Mouse (Mus musculus): ENCODE data around the gene Apon. TPM values are rescaled to one million over a fixed set of nuclear protein-coding genes. Genes with fewer than 3 reads are reported as not detected.
"Not testable (repeated sequence)": the region's sequence is repeated elsewhere in the genome, so short reads cannot be mapped to it uniquely, and the experiment has no call there.

The Apon gene
- not detected in 2 replicates for polyA plus RNA-seq (2012; ENCODE audit: insufficient read depth, insufficient read length, missing spikeins)

DNA sequence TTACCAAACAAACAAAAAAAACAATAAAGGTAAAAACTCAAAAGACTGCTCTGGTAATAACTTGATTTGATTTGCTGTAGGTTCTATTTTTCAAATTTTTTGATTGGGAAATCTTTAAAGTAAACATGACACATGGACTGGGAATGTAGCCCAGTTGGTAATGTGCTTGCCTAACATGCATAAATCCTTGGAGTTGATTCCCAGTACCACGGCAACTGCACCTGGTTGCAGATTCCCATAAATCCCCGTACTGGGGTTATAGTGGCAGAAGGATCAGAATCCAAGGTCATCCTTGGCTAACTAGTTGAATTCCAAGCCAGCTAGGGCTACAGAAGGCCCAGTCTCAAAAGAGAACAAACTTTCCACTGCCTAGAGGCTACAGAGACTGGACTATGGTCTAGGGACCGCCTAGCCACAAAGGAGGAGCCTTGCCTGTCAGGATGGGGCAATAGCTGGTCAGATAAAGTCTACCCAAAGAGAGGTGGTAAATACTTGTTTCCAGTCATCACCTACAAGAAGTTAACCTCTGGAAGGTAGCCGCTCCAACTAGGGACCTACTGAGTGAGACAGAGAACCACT, at the start of gene Apon:
Gene Apon, plus strand, starts transcription at position 420 of the 579 bp plus-strand sequence.
- H3K27ac ChIP-seq (ENCODE audit: insufficient read depth, low read depth, low read length): no peak within 1 kb of the TSS
- H3K4me3 ChIP-seq (ENCODE audit: insufficient read depth, low read length): no peak within 1 kb of the TSS
- TF ChIP-seq CTCF (IDR thresholded peaks at IDR 0.05; ENCODE audit: low read depth, low read length) (no peak), POLR2A (IDR thresholded peaks at IDR 0.05; ENCODE audit: borderline replicate concordance, low read depth, low read length) (no peak)
- H3K4me1 ChIP-seq (ENCODE audit: control insufficient read depth, insufficient read depth, low read length): peaks cover 6% of the 10 kb centered on the region

DNA sequence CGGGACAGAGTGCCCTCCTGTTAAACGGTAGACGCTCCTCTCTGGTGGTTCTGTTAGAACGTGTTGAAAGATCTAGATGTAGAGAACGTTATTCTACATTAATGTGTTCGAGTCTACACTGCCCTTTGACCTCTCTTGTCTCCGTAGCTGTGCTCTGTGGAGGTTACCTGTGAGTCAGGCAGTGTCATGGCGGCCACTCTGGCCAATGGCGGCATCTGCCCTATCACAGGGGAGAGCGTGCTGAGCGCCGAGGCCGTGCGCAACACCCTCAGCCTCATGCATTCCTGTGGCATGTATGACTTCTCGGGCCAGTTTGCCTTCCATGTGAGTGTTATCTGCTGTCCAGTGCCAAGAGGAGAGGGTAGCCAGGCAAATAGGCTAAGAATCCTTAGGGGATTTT, 49.0 kb upstream of the Apon start:
- TF ChIP-seq POLR2A (IDR thresholded peaks at IDR 0.05; ENCODE audit: borderline replicate concordance, low read depth, low read length) (no peak), CTCF (IDR thresholded peaks at IDR 0.05; ENCODE audit: low read depth, low read length) (no peak)
- H3K4me3 ChIP-seq (ENCODE audit: insufficient read depth, low read length): no peak overlapping the region
- no peaks in the 10 kb centered on the region for H3K4me1 ChIP-seq (ENCODE audit: control insufficient read depth, insufficient read depth, low read length)
- H3K27ac ChIP-seq (ENCODE audit: insufficient read depth, low read depth, low read length): no peak overlapping the region

DNA sequence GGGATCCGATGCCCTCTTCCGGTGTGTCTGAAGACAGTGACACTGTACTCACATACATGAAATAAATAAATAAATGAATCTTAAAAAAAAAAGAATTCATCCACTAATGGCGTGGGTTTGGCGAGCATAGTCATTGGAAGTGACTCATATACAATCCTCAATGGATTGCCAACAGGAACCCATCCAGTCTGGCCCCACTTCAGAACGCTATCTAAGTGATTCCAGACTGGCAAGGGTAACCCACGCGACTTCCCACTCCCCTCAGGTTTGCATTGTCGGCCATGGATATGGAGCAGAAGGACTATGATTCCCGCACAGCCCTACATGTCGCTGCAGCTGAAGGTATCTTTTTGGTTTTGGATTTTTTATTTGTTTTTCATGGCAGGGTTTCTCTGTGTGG, 45.6 kb upstream of the Apon start:
- Histone ChIP-seq H3K4me3 (ENCODE audit: insufficient read depth, low read length) (no peak overlapping the region), H3K27ac (ENCODE audit: insufficient read depth, low read depth, low read length) (no peak overlapping the region), H3K4me1 (ENCODE audit: control insufficient read depth, insufficient read depth, low read length) (peaks cover 13% of the 10 kb centered on the region; the same call in 1 of the 2 replicates)
- TF ChIP-seq CTCF (IDR thresholded peaks at IDR 0.05; ENCODE audit: low read depth, low read length) (no peak), POLR2A (IDR thresholded peaks at IDR 0.05; ENCODE audit: borderline replicate concordance, low read depth, low read length) (no peak)

DNA sequence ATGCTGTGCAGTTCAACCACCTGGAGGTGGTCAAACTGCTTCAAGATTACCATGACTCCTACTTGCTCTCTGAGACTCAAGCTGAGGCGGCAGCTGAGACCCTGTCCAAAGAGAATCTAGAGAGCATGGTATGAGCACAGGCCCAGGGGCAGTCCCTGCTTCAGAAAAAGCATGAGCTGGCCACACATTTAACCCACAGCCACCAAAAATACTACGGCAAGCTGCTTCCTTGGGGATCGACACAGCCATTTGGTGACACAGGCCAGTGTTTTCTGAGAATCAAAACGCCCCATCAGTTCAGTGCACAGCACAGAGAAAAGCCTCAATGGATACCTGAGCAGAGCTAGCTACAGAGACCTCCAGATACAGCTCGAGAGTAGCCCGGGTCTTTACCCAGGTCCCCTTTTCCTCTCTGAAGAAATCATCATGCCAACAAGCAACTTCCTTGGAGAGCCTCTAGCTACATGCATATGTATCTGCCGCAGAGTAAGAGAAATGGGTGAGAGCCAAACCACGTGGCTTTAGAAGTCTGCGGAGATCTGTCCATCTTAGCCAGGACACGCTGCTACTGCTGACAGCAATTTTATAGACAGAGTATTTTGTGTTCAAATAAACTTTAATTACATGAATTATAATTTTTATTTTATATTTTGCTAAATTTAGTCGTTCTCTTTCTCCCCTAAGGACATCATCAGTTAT, 44.4 kb upstream of the Apon start:
- H3K4me1 ChIP-seq (ENCODE audit: control insufficient read depth, insufficient read depth, low read length): peaks cover 13% of the 10 kb centered on the region; the same call in 1 of the 2 replicates
- no peak overlapping the region for H3K4me3 ChIP-seq (ENCODE audit: insufficient read depth, low read length)
- TF ChIP-seq POLR2A (IDR thresholded peaks at IDR 0.05; ENCODE audit: borderline replicate concordance, low read depth, low read length) (no peak), CTCF (IDR thresholded peaks at IDR 0.05; ENCODE audit: low read depth, low read length) (no peak)
- H3K27ac ChIP-seq (ENCODE audit: insufficient read depth, low read depth, low read length): no peak overlapping the region

DNA sequence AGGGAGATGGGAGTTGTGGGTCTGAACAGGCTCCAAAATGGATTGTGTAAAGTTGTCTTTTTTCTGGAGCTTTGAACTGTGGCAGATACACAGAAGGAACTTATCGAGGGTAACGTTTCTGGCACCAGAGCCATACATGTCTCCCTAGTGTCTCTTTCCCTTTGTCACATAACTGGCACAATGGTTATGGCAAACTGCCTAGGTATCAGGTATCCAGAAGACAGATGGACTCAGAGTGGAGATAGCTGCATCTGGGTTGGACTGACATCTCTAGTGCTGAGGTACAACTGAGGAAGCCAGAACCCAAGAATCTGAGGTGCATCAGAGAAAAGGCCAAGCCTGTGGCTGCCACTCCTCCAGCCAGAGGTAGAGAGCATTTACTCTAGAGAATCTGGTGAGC, 43.8 kb upstream of the Apon start:
- Histone ChIP-seq H3K4me1 (ENCODE audit: control insufficient read depth, insufficient read depth, low read length) (peaks cover 13% of the 10 kb centered on the region; the same call in 1 of the 2 replicates), H3K4me3 (ENCODE audit: insufficient read depth, low read length) (no peak overlapping the region), H3K27ac (ENCODE audit: insufficient read depth, low read depth, low read length) (no peak overlapping the region)
- TF ChIP-seq CTCF (IDR thresholded peaks at IDR 0.05; ENCODE audit: low read depth, low read length) (no peak), POLR2A (IDR thresholded peaks at IDR 0.05; ENCODE audit: borderline replicate concordance, low read depth, low read length) (no peak)

DNA sequence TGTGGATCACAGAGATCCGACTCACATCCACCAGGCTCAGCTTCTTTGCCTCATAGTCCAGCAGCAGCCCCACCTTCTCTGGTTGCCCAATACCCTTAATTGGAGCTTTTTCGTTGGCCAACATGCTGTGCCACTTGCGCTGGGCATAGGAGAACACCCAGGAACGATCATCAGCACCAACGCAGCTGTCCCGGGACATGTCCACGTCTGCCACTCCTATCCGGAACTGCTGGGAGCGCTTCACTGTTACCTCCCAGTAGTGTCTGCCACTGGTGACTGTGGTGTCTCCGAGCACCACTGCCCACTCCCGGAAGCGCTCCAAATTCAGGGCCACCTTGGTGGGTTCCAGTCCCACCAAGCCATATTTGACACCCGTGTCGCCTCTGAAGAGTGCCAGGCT, 42.9 kb upstream of the Apon start:
- TF ChIP-seq CTCF (IDR thresholded peaks at IDR 0.05; ENCODE audit: low read depth, low read length) (no peak), POLR2A (IDR thresholded peaks at IDR 0.05; ENCODE audit: borderline replicate concordance, low read depth, low read length) (no peak)
- H3K27ac ChIP-seq (ENCODE audit: insufficient read depth, low read depth, low read length): no peak overlapping the region
- peak overlapping the region; percentile 68 for H3K4me3 ChIP-seq (ENCODE audit: insufficient read depth, low read length)
- peaks cover 13% of the 10 kb centered on the region; the same call in 1 of the 2 replicates for H3K4me1 ChIP-seq (ENCODE audit: control insufficient read depth, insufficient read depth, low read length)

DNA sequence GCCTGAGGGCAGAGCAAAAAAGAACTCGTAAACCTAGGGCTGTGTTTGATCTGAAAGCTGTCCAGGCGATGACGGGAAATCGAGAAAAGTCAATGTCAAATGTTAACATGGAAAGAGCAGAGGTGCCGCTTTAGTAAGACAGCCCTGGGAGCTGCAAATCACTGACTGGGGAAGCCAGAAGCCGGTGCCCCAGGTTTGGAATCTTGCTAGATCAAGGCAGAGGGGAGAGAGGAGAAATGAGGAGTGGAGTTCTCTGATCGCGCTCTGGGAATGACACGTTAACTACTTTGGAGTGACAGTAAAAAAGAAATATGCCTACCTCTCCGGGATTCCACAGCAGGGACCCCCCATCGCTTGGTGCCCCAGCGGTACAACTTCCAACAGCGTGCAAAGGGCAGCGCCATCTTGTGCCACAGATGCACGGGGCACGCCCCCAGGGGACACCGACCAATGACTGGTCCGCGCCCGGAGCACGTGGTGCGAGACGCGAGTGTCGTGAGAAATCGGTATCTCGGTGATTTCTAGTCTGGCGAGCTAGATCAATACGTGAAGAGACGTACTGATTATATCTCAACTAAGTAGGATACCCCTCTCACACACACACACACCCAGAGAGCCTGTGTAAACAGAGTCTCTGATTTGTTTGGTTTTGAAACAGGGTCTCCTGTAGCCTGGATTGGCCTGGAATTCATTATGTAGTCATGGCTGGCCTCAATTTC, 42.3 kb upstream of the Apon start, which contains the start of gene Spryd4:
Gene Spryd4, minus strand, starts transcription at position 418 of the 719 bp plus-strand sequence.
- TF ChIP-seq POLR2A (IDR thresholded peaks at IDR 0.05; ENCODE audit: borderline replicate concordance, low read depth, low read length) (peak; percentile 64; the same call in 1 of the 2 replicates), CTCF (IDR thresholded peaks at IDR 0.05; ENCODE audit: low read depth, low read length) (no peak)
- peaks cover 13% of the 10 kb centered on the region; the same call in 1 of the 2 replicates for H3K4me1 ChIP-seq (ENCODE audit: control insufficient read depth, insufficient read depth, low read length)
- H3K4me3 ChIP-seq (ENCODE audit: insufficient read depth, low read length): peak within 1 kb of the TSS; percentile 68
- H3K27ac ChIP-seq (ENCODE audit: insufficient read depth, low read depth, low read length): no peak within 1 kb of the TSS

DNA sequence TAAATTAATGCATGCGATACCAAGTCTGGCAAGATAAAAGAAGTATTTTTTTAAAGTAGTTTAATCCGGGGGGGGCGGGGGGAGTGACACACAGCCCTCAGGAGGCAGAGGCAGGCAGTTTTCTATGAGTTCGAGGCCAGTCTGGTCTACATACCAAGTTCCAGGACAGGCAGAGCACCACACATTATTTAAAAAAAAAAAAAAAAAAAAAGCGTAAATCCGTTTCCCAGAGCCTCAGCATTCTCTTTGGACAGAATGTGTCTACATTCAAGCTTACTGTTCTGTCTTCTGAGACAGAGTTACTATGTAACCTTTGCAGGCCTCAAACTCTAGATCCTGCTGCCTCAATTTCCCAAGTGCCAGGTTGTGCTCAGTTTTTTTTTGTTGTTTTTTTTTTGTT, 41.7 kb upstream of the Apon start:
- H3K27ac ChIP-seq (ENCODE audit: insufficient read depth, low read depth, low read length): no peak overlapping the region
- H3K4me3 ChIP-seq (ENCODE audit: insufficient read depth, low read length): peak overlapping the region; percentile 68

DNA sequence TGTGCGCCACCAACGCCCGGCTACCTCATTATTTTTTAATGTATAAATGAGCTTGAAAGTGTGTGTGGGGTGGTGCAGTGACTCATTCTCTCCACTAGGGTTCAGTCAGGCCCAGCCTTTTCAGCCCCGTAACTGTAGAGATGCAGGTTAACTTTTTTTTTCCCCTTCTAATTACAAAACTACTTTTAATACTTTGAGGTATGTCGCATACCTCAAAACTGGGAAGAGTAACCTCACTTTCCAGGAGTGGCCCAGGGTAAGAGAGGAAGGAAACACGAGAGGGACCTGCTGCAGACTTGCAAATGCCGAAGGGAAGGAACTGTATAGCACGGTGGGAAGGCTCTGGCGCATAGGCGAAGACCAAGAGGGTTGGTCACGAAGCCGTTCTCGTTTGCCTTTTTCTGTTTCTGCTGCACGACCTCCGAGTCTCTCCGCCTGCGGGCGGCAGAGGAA, 41.0 kb upstream of the Apon start:
- Histone ChIP-seq H3K4me1 (ENCODE audit: control insufficient read depth, insufficient read depth, low read length) (peaks cover 13% of the 10 kb centered on the region; the same call in 1 of the 2 replicates), H3K4me3 (ENCODE audit: insufficient read depth, low read length) (peak overlapping the region; percentile 56), H3K27ac (ENCODE audit: insufficient read depth, low read depth, low read length) (no peak overlapping the region)
- TF ChIP-seq POLR2A (IDR thresholded peaks at IDR 0.05; ENCODE audit: borderline replicate concordance, low read depth, low read length) (no peak), CTCF (IDR thresholded peaks at IDR 0.05; ENCODE audit: low read depth, low read length) (peak; percentile 23)

More for the DNA sequence above, 41.7 kb upstream of the Apon start:
- TF ChIP-seq POLR2A (IDR thresholded peaks at IDR 0.05; ENCODE audit: borderline replicate concordance, low read depth, low read length) (no peak), CTCF (IDR thresholded peaks at IDR 0.05; ENCODE audit: low read depth, low read length) (no peak)
- peaks cover 13% of the 10 kb centered on the region; the same call in 1 of the 2 replicates for H3K4me1 ChIP-seq (ENCODE audit: control insufficient read depth, insufficient read depth, low read length)

DNA sequence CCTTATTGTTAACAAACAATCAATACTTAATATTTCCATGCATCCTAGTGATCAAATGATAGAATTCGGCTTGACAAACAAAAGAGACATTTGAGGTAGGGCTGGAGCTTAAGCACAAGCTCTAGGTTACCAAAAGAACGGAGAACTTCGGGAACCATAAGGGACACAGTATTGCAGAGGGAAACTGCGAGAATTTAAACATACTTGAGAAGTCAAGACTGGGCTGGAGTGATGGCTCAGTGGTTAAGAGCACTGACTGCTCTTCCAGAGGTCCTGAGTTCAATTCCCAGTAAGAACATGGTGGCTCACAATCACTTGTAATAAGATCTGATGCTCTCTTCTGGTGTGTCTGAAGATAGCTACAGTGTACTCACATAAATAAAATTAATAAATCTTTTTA, 39.8 kb upstream of the Apon start:
- H3K4me1 ChIP-seq (ENCODE audit: control insufficient read depth, insufficient read depth, low read length): peaks cover 13% of the 10 kb centered on the region; the same call in 1 of the 2 replicates
- not testable (repeated sequence) for H3K4me3 ChIP-seq (ENCODE audit: insufficient read depth, low read length); H3K27ac ChIP-seq (ENCODE audit: insufficient read depth, low read depth, low read length)

Measured in bone marrow macrophage, adult 2 months (primary cell).